Mouse (Mus musculus) stomach, postnatal 0 days (tissue): ENCODE measurements around the gene Nudt17. TPM values are rescaled to one million over a fixed set of nuclear protein-coding genes. Genes with fewer than 3 reads are reported as not detected.

ENCODE experiments used
- ATAC-seq: fragments of 200-750 bp; cut with Nextera tagmentation; 2 replicates; pipeline ENCODE4 v1.8.0; 2017; ENCODE audit not compliant: low FRiP score, low TSS enrichment
- DNase-seq: peaks from one replicate; pipeline ENCODE4 v3.0.0-alpha.2; 2016; ENCODE audit warnings: low spot score
- H3K27ac ChIP-seq: fragments of 300-500 bp; sonication (generic); replicated peaks from 2 replicates; pipeline ENCODE4 v1.5.1; 2014; ENCODE audit warnings: mild to moderate bottlenecking, control low read depth
- H3K27me3 ChIP-seq: fragments of 300-500 bp; sonication (generic); 2 replicates; pipeline ENCODE4 v1.6.1; 2014; ENCODE audit warnings: low read length; ENCODE audit not compliant: control insufficient read depth, insufficient read depth
- H3K36me3 ChIP-seq: fragments of 300-500 bp; sonication (generic); 2 replicates; pipeline ENCODE4 v1.6.1; 2014; ENCODE audit warnings: low read length, mixed read lengths; ENCODE audit not compliant: control insufficient read depth, insufficient read depth
- H3K4me1 ChIP-seq: fragments of 300-500 bp; sonication (generic); replicated peaks from 2 replicates; pipeline ENCODE4 v1.6.1; 2014; ENCODE audit warnings: antibody characterized with exemption; ENCODE audit not compliant: control insufficient read depth, insufficient read depth
- H3K4me2 ChIP-seq: fragments of 300-500 bp; sonication (generic); replicated peaks from 2 replicates; pipeline ENCODE4 v1.6.1; 2014; ENCODE audit warnings: low read depth, mild to moderate bottlenecking, control low read depth, moderate library complexity
- H3K4me3 ChIP-seq: fragments of 300-500 bp; sonication (generic); 2 replicates; pipeline ENCODE4 v1.5.1; 2014; ENCODE audit warnings: low read depth, low read length, control low read depth
- H3K9ac ChIP-seq: fragments of 300-500 bp; sonication (generic); 2 replicates; pipeline ENCODE4 v1.6.1; 2014; ENCODE audit warnings: mild to moderate bottlenecking, low read length, control low read depth, mixed read lengths
- H3K9me3 ChIP-seq: fragments of 300-500 bp; sonication (generic); 2 replicates; pipeline ENCODE4 v1.6.1; 2016; ENCODE audit warnings: low read length; ENCODE audit not compliant: control insufficient read depth
- CTCF ChIP-seq: IDR thresholded peaks from 2 replicates; pipeline ENCODE4 v1.5.1; 2016; ENCODE audit warnings: antibody characterized with exemption, low read depth, mild to moderate bottlenecking, moderate library complexity
- EP300 ChIP-seq: optimal IDR thresholded peaks from 2 replicates; pipeline ENCODE3; 2016; ENCODE audit warnings: antibody characterized with exemption
- WGBS: fragments of 180-500 bp; shearing (Covaris S2); extraction: QIAGEN DNeasy Blood & Tissue Kit; methylation state at CpG from one replicate; pipeline ENCODE4 v1.1.7; 2014; 5-methylcytosine and 5-hydroxymethylcytosine counted together
- polyA plus RNA-seq: library from polyadenylated mRNA; unstranded; fragments of >200 nt; fragmentation: Nextera tagmentation; extraction: Ambion mirVana; gene quantifications from 2 replicates; pipeline ENCODE4 v1.2.1, GENCODE M21; 2015

The Nudt17 gene
- polyA plus RNA-seq, 1 experiment from 2014 or later, result 8.2 TPM

- Histone ChIP-seq H3K4me2 (no peak overlapping the region), H3K9me3 (no peaks in the 10 kb centered on the region), H3K27ac (no peak overlapping the region), H3K27me3 (no peaks in the 10 kb centered on the region), H3K4me3 (no peak overlapping the region), H3K9ac (no peak overlapping the region), H3K36me3 (peaks cover 28% of the 10 kb centered on the region), H3K4me1 (no peaks in the 10 kb centered on the region; the same call in 1 of the 2 replicates)
- DNase-seq, result no peak
- no peak for TF ChIP-seq EP300
- peak; percentile 69 for TF ChIP-seq CTCF
- no peak for ATAC-seq
- 57% methylated on average over 7 of the region's 7 CpGs for WGBS
Measured at GRCm38 (mm10) chr3:96700376-96700775, 8.0 kb downstream of the Nudt17 start.

- H3K9ac ChIP-seq, result no peak overlapping the region
- H3K4me1 ChIP-seq, result no peaks in the 10 kb centered on the region; the same call in 1 of the 2 replicates
- H3K4me3 ChIP-seq, result no peak overlapping the region
- WGBS, result 54% methylated on average over 19 of the region's 19 CpGs
- ATAC-seq (no peak), DNase-seq (no peak)
- H3K27ac ChIP-seq, result no peak overlapping the region
- no peak for TF ChIP-seq EP300
- peak; percentile 13; the same call in 1 of the 2 replicates for TF ChIP-seq CTCF
- H3K9me3 ChIP-seq, result no peaks in the 10 kb centered on the region
- no peaks in the 10 kb centered on the region for H3K27me3 ChIP-seq
- H3K36me3 ChIP-seq, result peaks cover 20% of the 10 kb centered on the region
- H3K4me2 ChIP-seq, result no peak overlapping the region
Measured at GRCm38 (mm10) chr3:96698993-96699690, 9.2 kb downstream of the Nudt17 start.

GRCm38 (mm10) chr3:96696766-96697732 is 11.3 kb downstream of the Nudt17 start:
- TF ChIP-seq EP300 (no peak), CTCF (no peak)
- H3K9me3 ChIP-seq, result no peaks in the 10 kb centered on the region
- ATAC-seq (peak; percentile 95), DNase-seq (peak; percentile 95)
- no peaks in the 10 kb centered on the region for H3K27me3 ChIP-seq
- 1% methylated on average over 77 of the region's 85 CpGs for WGBS
- peak overlapping the region; percentile 78 for H3K4me3 ChIP-seq
- H3K27ac ChIP-seq, result peak overlapping the region; percentile 83
- no peaks in the 10 kb centered on the region; the same call in 1 of the 2 replicates for H3K4me1 ChIP-seq
- H3K9ac ChIP-seq, result peak overlapping the region; percentile 83
- peaks cover 11% of the 10 kb centered on the region for H3K36me3 ChIP-seq
- H3K4me2 ChIP-seq, result peak overlapping the region; percentile 78

GRCm38 (mm10) chr3:96696198-96696765 is 12.1 kb downstream of the Nudt17 start, which contains the start of gene Pias3:
Gene Pias3, plus strand, starts transcription at chr3:96696384.
- H3K36me3 ChIP-seq, result peaks cover 4% of the 10 kb centered on the region; the same call in 1 of the 2 replicates
- peak within 1 kb of the TSS; percentile 78 for H3K4me3 ChIP-seq
- H3K9me3 ChIP-seq, result no peaks in the 10 kb centered on the region
- H3K27me3 ChIP-seq, result no peaks in the 10 kb centered on the region
- DNase-seq, result peak; percentile 91
- TF ChIP-seq EP300, result no peak
- TF ChIP-seq CTCF, result 0 out of 2 replicates have a peak, but pooled peaks have one; percentile 6
- H3K4me1 ChIP-seq, result no peaks in the 10 kb centered on the region; the same call in 1 of the 2 replicates
- peak within 1 kb of the TSS; percentile 83 for H3K9ac ChIP-seq
- WGBS, result under 1% methylated on average over 35 of the region's 35 CpGs
- peak within 1 kb of the TSS; percentile 78 for H3K4me2 ChIP-seq
- H3K27ac ChIP-seq, result peak within 1 kb of the TSS; percentile 83
- ATAC-seq, result peak; percentile 90

GRCm38 (mm10) chr3:96693579-96693978 is 14.8 kb downstream of the Nudt17 start:
- ATAC-seq, result no peak
- Histone ChIP-seq H3K9me3 (no peaks in the 10 kb centered on the region), H3K27ac (no peak overlapping the region), H3K9ac (no peak overlapping the region), H3K4me2 (no peak overlapping the region), H3K4me1 (no peaks in the 10 kb centered on the region; the same call in 1 of the 2 replicates), H3K27me3 (no peaks in the 10 kb centered on the region), H3K4me3 (no peak overlapping the region), H3K36me3 (no peaks in the 10 kb centered on the region)
- WGBS, result 71% methylated on average over 1 of the region's 1 CpGs
- no peak for DNase-seq
- TF ChIP-seq CTCF, result no peak
- no peak for TF ChIP-seq EP300
